Mouse (Mus musculus) neural tube, embryonic 11.5 days (tissue): ENCODE results near the gene Sumo3. TPM values are rescaled to one million over a fixed set of nuclear protein-coding genes. Genes with fewer than 3 reads are reported as not detected.

Experiments used
- ATAC-seq: fragments of 200-750 bp; cut with Nextera tagmentation; 2 replicates; pipeline ENCODE4 v1.8.0; 2017; ENCODE audit warnings: moderate number of reproducible peaks, mild to moderate bottlenecking, moderate TSS enrichment, moderate library complexity; ENCODE audit not compliant: insufficient read depth, low FRiP score, low TSS enrichment
- DNase-seq: peaks from one replicate; pipeline ENCODE4 v3.0.0-alpha.2; 2015; ENCODE audit warnings: low spot score
- H3K27ac ChIP-seq: fragments of 300-500 bp; sonication (generic); 2 replicates; pipeline ENCODE4 v1.5.1; 2014; ENCODE audit warnings: low read depth, mild to moderate bottlenecking, low read length
- H3K27me3 ChIP-seq: fragments of 300-500 bp; sonication (generic); 2 replicates; pipeline ENCODE4 v1.6.1; 2014; ENCODE audit warnings: mild to moderate bottlenecking, low read length, mixed read lengths; ENCODE audit not compliant: control insufficient read depth, insufficient read depth
- H3K36me3 ChIP-seq: fragments of 300-500 bp; sonication (generic); 2 replicates; pipeline ENCODE4 v1.6.1; 2014; ENCODE audit warnings: mild to moderate bottlenecking, low read length, moderate library complexity, mixed read lengths; ENCODE audit not compliant: control insufficient read depth, insufficient read depth
- H3K4me1 ChIP-seq: fragments of 300-500 bp; sonication (generic); 2 replicates; pipeline ENCODE4 v1.6.1; 2014; ENCODE audit warnings: low read length, mixed read lengths; ENCODE audit not compliant: control insufficient read depth, insufficient read depth
- H3K4me2 ChIP-seq: fragments of 300-500 bp; sonication (generic); 2 replicates; pipeline ENCODE4 v1.6.1; 2014; ENCODE audit warnings: low read depth, mild to moderate bottlenecking, moderate library complexity
- H3K4me3 ChIP-seq: fragments of 300-500 bp; sonication (generic); 2 replicates; pipeline ENCODE4 v1.5.1; 2014; ENCODE audit warnings: low read depth, low read length
- H3K9ac ChIP-seq: fragments of 300-500 bp; sonication (generic); 2 replicates; pipeline ENCODE4 v1.6.1; 2014; ENCODE audit warnings: mild to moderate bottlenecking, low read length
- H3K9me3 ChIP-seq: fragments of 300-500 bp; sonication (generic); 2 replicates; pipeline ENCODE4 v1.6.1; 2016; ENCODE audit warnings: low read length; ENCODE audit not compliant: control insufficient read depth
- WGBS: fragments of 180-500 bp; shearing (Covaris S2); extraction: QIAGEN DNeasy Blood & Tissue Kit; methylation state at CpG from one replicate; pipeline ENCODE4 v1.1.7; 2014; 5-methylcytosine and 5-hydroxymethylcytosine counted together
- polyA plus RNA-seq: library from polyadenylated mRNA; unstranded; fragments of >200 nt; fragmentation: Nextera tagmentation; extraction: Ambion mirVana; gene quantifications from 2 replicates; pipeline ENCODE4 v1.2.1, GENCODE M21; 2014

Sumo3 gene
- 334 and 346 TPM in 2 replicates for polyA plus RNA-seq

- Histone ChIP-seq H3K27me3 (no peaks in the 10 kb centered on the region), H3K9ac (peak within 1 kb of the TSS; percentile 83), H3K4me3 (peak within 1 kb of the TSS; percentile 79), H3K4me2 (peak within 1 kb of the TSS; percentile 91), H3K4me1 (peaks cover 8% of the 10 kb centered on the region; the same call in 1 of the 2 replicates), H3K36me3 (peaks cover 3% of the 10 kb centered on the region; the same call in 1 of the 2 replicates), H3K9me3 (no peaks in the 10 kb centered on the region; the same call in 1 of the 2 replicates), H3K27ac (peak within 1 kb of the TSS; percentile 91)
- peak; percentile 91 for ATAC-seq
- DNase-seq = peak; percentile 95
- 2% methylated on average over 93 of the region's 119 CpGs for WGBS
Measured at GRCm38 (mm10) chr10:77605908-77606826, at the start of gene Sumo3, which contains the start of gene Gm49325. Sumo3 (plus strand) TSS chr10:77606097. Gm49325 (plus strand) TSS chr10:77606197.

- Histone ChIP-seq H3K27me3 (no peaks in the 10 kb centered on the region), H3K9me3 (no peaks in the 10 kb centered on the region), H3K4me2 (no peak overlapping the region), H3K4me1 (no peaks in the 10 kb centered on the region), H3K9ac (no peak overlapping the region), H3K4me3 (no peak overlapping the region), H3K36me3 (no peaks in the 10 kb centered on the region), H3K27ac (no peak overlapping the region)
- DNase-seq = no peak
- 95% methylated on average over 7 of the region's 7 CpGs for WGBS
- ATAC-seq = no peak
Measured at GRCm38 (mm10) chr10:77556631-77557030, 49.3 kb upstream of the Sumo3 start.

GRCm38 (mm10) chr10:77557641-77558040 is 48.3 kb upstream of the Sumo3 start:
- H3K27me3 ChIP-seq = no peaks in the 10 kb centered on the region
- no peaks in the 10 kb centered on the region for H3K9me3 ChIP-seq
- no peak for ATAC-seq
- whole genome bisulfite sequencing = 93% methylated on average over 4 of the region's 4 CpGs
- no peak overlapping the region for H3K9ac ChIP-seq
- no peak overlapping the region for H3K4me3 ChIP-seq
- no peak overlapping the region for H3K27ac ChIP-seq
- no peaks in the 10 kb centered on the region for H3K36me3 ChIP-seq
- no peaks in the 10 kb centered on the region for H3K4me1 ChIP-seq
- H3K4me2 ChIP-seq = no peak overlapping the region
- DNase-seq = no peak

GRCm38 (mm10) chr10:77560090-77560489 is 45.8 kb upstream of the Sumo3 start:
- H3K27ac ChIP-seq = no peak overlapping the region
- no peaks in the 10 kb centered on the region for H3K27me3 ChIP-seq
- no peak for ATAC-seq
- no peak overlapping the region for H3K4me2 ChIP-seq
- 91% methylated on average over 11 of the region's 11 CpGs for WGBS
- no peaks in the 10 kb centered on the region for H3K9me3 ChIP-seq
- H3K9ac ChIP-seq = no peak overlapping the region
- no peak overlapping the region for H3K4me3 ChIP-seq
- H3K36me3 ChIP-seq = no peaks in the 10 kb centered on the region
- H3K4me1 ChIP-seq = no peaks in the 10 kb centered on the region
- no peak for DNase-seq

GRCm38 (mm10) chr10:77560830-77561229 is 45.1 kb upstream of the Sumo3 start:
- H3K4me1 ChIP-seq = no peaks in the 10 kb centered on the region
- DNase-seq (no peak), ATAC-seq (no peak)
- no peaks in the 10 kb centered on the region for H3K36me3 ChIP-seq
- H3K9me3 ChIP-seq = no peaks in the 10 kb centered on the region
- 90% methylated on average over 9 of the region's 9 CpGs for WGBS
- H3K9ac ChIP-seq = no peak overlapping the region
- no peak overlapping the region for H3K27ac ChIP-seq
- H3K27me3 ChIP-seq = no peaks in the 10 kb centered on the region
- H3K4me2 ChIP-seq = no peak overlapping the region
- no peak overlapping the region for H3K4me3 ChIP-seq

GRCm38 (mm10) chr10:77561508-77561907 is 44.4 kb upstream of the Sumo3 start:
- Histone ChIP-seq H3K4me2 (no peak overlapping the region), H3K9me3 (no peaks in the 10 kb centered on the region), H3K4me3 (no peak overlapping the region), H3K4me1 (no peaks in the 10 kb centered on the region), H3K9ac (no peak overlapping the region), H3K36me3 (no peaks in the 10 kb centered on the region), H3K27ac (no peak overlapping the region), H3K27me3 (no peaks in the 10 kb centered on the region)
- 72% methylated on average over 2 of the region's 2 CpGs for WGBS
- no peak for ATAC-seq
- no peak for DNase-seq

- Histone ChIP-seq H3K4me2 (no peak overlapping the region), H3K9me3 (no peaks in the 10 kb centered on the region), H3K4me3 (no peak overlapping the region), H3K9ac (no peak overlapping the region), H3K27me3 (no peaks in the 10 kb centered on the region), H3K36me3 (no peaks in the 10 kb centered on the region), H3K4me1 (no peaks in the 10 kb centered on the region), H3K27ac (no peak overlapping the region)
- ATAC-seq (no peak), DNase-seq (no peak)
- 90% methylated on average over 8 of the region's 8 CpGs for WGBS
Measured at GRCm38 (mm10) chr10:77565005-77565404, 40.9 kb upstream of the Sumo3 start.

- H3K36me3 ChIP-seq = no peaks in the 10 kb centered on the region
- ATAC-seq (no peak), DNase-seq (peak; percentile 53)
- H3K4me2 ChIP-seq = no peak overlapping the region
- H3K9ac ChIP-seq = no peak overlapping the region
- no peak overlapping the region for H3K27ac ChIP-seq
- WGBS = 39% methylated on average over 8 of the region's 8 CpGs
- H3K27me3 ChIP-seq = no peaks in the 10 kb centered on the region
- H3K9me3 ChIP-seq = no peaks in the 10 kb centered on the region
- no peak overlapping the region for H3K4me3 ChIP-seq
- no peaks in the 10 kb centered on the region for H3K4me1 ChIP-seq
Measured at GRCm38 (mm10) chr10:77566651-77567050, 39.2 kb upstream of the Sumo3 start.

- Histone ChIP-seq H3K27me3 (no peaks in the 10 kb centered on the region), H3K4me3 (no peak overlapping the region), H3K27ac (no peak overlapping the region), H3K4me2 (no peak overlapping the region), H3K9me3 (no peaks in the 10 kb centered on the region), H3K36me3 (no peaks in the 10 kb centered on the region), H3K4me1 (no peaks in the 10 kb centered on the region), H3K9ac (no peak overlapping the region)
- WGBS = 45% methylated on average over 7 of the region's 7 CpGs
- ATAC-seq (no peak), DNase-seq (no peak)
Measured at GRCm38 (mm10) chr10:77569481-77569880, 36.4 kb upstream of the Sumo3 start.
